Mouse (Mus musculus): Measurements from ENCODE around the gene Sephs1. TPM values are rescaled to one million over a fixed set of nuclear protein-coding genes. Genes with fewer than 3 reads are reported as not detected.
A peak's percentile ranks its signal among the peaks of the same experiment; 100 is the strongest.

The Sephs1 gene
- polyA plus RNA-seq, 1 experiment from 2014 or later, result 54.4 TPM

DNA sequence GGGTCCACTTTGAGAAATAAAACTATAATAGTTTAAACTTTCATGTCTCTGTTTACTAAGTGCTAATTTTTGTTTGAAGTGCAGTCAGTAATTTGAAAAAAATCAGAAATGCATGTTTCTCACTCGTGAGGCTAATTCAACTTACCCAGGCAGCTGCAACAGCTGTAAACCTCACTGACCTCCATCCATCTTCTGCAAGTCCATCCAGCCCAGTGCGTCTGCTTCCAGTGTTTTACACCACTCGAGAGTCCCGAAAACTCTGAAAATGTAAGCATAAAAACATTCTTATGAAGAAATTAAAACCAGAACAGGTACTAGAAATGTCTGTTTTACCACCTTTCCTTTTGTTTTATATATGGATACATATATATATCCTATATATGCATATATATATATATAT is 29.2 kb downstream of the Sephs1 start:
- Histone ChIP-seq H3K9me3 (no peaks in the 10 kb centered on the region), H3K9ac (no peak overlapping the region), H3K36me3 (replicated peaks) (peaks cover 22% of the 10 kb centered on the region), H3K27me3 (replicated peaks) (no peaks in the 10 kb centered on the region), H3K4me1 (no peaks in the 10 kb centered on the region), H3K4me3 (no peak overlapping the region), H3K4me2 (no peak overlapping the region), H3K27ac (no peak overlapping the region)
- 93% methylated on average over 4 of the region's 4 CpGs for WGBS
- no peak for ATAC-seq (replicated peaks)

DNA sequence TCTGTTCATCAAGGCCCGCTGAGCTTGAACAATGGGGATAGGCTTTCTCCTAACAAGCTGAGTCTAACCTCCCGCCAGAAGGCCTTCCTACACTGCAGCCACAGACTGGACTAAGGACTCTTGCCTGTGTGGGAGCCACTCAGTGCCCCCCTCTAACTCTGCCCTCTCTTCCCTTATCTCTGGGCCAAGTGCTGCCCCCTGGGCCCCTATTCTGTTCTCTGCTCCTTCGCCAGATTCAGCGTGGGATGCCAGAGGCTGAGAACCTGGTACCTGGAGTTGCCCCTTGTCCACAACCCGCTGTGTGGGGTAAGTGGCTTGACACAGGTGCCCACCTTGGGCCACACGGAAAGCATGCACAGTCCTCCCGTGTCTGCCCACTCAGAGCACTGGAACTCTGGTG is 32.6 kb downstream of the Sephs1 start:
- Histone ChIP-seq H3K9me3 (no peaks in the 10 kb centered on the region), H3K36me3 (replicated peaks) (no peaks in the 10 kb centered on the region), H3K4me3 (no peak overlapping the region), H3K4me1 (peaks cover 3% of the 10 kb centered on the region; the same call in 1 of the 2 replicates), H3K27ac (no peak overlapping the region), H3K27me3 (replicated peaks) (no peaks in the 10 kb centered on the region), H3K9ac (no peak overlapping the region), H3K4me2 (no peak overlapping the region)
- no peak for ATAC-seq (replicated peaks)
- WGBS, result 63% methylated on average over 7 of the region's 7 CpGs

DNA sequence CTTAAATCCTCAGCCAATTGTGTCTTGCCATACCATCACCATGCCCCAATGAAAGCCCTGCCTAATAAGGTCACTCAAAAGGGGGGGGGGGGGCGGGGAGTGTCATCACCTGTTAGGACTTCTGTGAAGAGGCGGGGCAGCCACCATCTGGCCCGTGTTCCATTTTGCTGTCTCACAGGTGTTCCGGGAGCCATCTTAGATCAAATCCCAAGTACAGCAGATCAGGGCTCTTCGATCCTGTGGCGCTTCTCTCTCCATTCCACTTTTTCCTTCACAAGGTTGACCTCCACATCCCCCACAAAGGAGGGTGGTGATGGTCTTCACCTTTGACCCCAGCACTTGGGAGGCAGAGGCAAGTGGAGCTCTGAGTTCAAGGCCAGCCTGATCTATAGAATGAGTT is 34.7 kb downstream of the Sephs1 start:
- no peaks in the 10 kb centered on the region for H3K27me3 ChIP-seq (replicated peaks)
- 79% methylated on average over 6 of the region's 6 CpGs for WGBS
- no peak overlapping the region for H3K27ac ChIP-seq
- no peak for ATAC-seq (replicated peaks)
- no peak overlapping the region for H3K4me3 ChIP-seq
- no peaks in the 10 kb centered on the region for H3K36me3 ChIP-seq (replicated peaks)
- no peak overlapping the region for H3K9ac ChIP-seq
- no peaks in the 10 kb centered on the region for H3K9me3 ChIP-seq
- H3K4me2 ChIP-seq, result no peak overlapping the region
- H3K4me1 ChIP-seq, result peaks cover 9% of the 10 kb centered on the region

DNA sequence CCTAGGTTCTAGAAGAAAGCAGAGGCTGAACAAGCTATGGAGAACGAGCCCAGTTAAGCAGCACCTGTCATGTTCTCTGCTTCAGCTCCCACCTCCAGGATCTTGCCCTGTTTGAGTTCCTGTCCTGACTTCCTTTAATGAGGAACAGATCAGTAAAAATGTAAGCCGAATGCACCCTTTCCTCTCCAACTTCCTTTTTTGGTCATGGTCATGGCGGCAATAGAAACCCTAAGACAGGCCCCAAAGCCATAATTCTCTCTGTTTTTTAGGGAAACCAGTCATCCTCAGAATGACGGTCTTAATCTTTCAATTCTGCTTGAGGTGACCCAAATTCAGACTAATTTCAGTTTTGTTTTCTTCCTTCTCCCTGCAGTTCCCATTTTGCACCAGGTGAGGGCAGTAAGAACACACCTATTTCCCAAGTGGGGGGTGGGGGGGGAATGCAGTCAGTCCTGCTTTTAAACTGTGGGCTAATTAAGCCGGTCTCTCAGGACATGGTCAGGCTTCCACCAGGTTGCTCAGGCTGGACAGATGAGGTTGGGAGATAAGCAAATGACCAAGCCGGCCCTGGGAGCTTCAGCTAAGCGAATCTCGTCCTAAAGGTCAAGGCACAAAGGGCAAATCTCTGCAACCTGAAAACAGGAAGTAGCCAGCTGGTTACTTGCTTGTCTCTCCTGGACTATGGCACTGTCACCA is 36.1 kb downstream of the Sephs1 start:
- H3K36me3 ChIP-seq (replicated peaks), result no peaks in the 10 kb centered on the region
- no peaks in the 10 kb centered on the region for H3K27me3 ChIP-seq (replicated peaks)
- no peak for ATAC-seq (replicated peaks)
- 21% methylated on average over 8 of the region's 8 CpGs for WGBS
- peaks cover 9% of the 10 kb centered on the region for H3K4me1 ChIP-seq
- peak overlapping the region; percentile 17; the same call in 1 of the 2 replicates for H3K4me2 ChIP-seq
- H3K9ac ChIP-seq, result no peak overlapping the region
- H3K27ac ChIP-seq, result no peak overlapping the region
- H3K9me3 ChIP-seq, result no peaks in the 10 kb centered on the region
- H3K4me3 ChIP-seq, result no peak overlapping the region

DNA sequence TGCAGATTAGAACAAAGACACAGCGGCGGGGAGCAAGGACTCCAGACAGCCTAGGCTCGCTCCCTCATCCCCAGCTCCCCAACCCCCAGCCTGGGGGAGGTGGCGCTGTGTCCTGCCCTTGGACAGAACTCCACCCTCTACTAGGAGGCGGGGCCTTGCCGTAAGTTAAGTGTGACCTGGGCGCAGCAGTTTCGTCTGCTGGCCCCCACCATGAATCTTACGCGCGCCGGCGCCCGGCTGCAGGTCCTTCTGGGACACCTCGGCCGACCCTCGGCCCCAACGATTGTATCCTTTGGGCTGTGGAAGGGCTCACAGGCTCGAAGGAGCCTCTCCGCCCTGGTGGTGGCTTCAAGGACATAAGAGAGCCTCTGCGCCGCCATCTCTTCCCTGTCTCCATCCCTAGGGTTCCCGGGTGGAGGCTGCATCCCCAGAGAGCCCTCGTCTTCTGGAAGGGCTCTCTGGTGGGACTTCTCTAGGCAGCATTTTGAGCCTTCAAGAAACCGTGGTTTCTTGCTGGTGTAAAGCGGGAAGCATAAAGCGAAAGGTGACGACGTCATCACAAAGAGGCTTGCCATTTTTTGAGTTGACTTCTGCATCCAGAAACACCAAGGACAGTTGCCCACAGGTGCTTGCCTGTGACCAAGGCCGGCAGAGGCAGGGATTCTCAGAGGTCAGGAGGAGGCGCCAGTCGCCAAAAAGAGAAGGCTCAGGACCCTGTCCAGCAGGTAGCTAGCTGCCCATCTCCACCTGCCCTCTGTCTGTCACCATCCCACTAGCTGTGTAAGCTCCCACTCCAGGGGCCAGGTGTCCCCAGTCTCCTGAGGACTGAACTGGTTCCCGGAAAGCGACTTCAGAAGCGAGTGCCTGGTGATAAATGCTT is 37.7 kb downstream of the Sephs1 start, which contains the start of gene Phyh:
TSS of gene Phyh (plus strand) at position 160 of the 880 bp plus-strand sequence.
- peak within 1 kb of the TSS; percentile 49 for H3K4me3 ChIP-seq
- H3K27ac ChIP-seq, result peak within 1 kb of the TSS; percentile 75
- ATAC-seq (replicated peaks), result peak; percentile 93
- no peaks in the 10 kb centered on the region for H3K9me3 ChIP-seq
- WGBS, result 10% methylated on average over 35 of the region's 35 CpGs
- H3K9ac ChIP-seq, result peak within 1 kb of the TSS; percentile 62
- no peaks in the 10 kb centered on the region for H3K36me3 ChIP-seq (replicated peaks)
- H3K4me2 ChIP-seq, result peak within 1 kb of the TSS; percentile 76
- H3K4me1 ChIP-seq, result peaks cover 9% of the 10 kb centered on the region
- no peaks in the 10 kb centered on the region for H3K27me3 ChIP-seq (replicated peaks)

DNA sequence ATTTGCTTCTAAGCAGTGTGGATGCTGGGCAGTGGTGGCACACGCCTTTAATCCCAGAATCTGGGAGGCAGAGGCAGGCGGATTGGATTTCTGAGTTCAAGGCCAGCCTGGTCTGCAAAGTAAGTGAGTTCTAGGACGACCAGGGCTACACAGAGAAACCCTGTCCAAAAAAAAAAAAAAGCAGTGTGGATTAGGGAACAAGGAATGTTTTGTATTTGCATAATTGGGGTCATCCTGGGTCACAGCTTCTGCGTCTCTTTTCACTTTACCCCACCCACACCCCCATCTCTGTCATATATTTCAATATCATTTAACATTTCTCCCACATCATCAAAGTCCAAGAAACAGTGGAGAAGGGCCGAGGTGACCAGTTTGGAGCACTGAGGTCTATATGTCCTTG is 39.7 kb downstream of the Sephs1 start:
- Histone ChIP-seq H3K36me3 (replicated peaks) (0 out of 2 replicates have a peak, but pooled peaks cover 3% of the 10 kb centered on the region), H3K9me3 (no peaks in the 10 kb centered on the region), H3K27me3 (replicated peaks) (no peaks in the 10 kb centered on the region), H3K4me1 (peaks cover 9% of the 10 kb centered on the region), H3K9ac (no peak overlapping the region), H3K27ac (no peak overlapping the region), H3K4me2 (no peak overlapping the region), H3K4me3 (no peak overlapping the region)
- 70% methylated on average over 5 of the region's 5 CpGs for WGBS
- ATAC-seq (replicated peaks), result no peak

DNA sequence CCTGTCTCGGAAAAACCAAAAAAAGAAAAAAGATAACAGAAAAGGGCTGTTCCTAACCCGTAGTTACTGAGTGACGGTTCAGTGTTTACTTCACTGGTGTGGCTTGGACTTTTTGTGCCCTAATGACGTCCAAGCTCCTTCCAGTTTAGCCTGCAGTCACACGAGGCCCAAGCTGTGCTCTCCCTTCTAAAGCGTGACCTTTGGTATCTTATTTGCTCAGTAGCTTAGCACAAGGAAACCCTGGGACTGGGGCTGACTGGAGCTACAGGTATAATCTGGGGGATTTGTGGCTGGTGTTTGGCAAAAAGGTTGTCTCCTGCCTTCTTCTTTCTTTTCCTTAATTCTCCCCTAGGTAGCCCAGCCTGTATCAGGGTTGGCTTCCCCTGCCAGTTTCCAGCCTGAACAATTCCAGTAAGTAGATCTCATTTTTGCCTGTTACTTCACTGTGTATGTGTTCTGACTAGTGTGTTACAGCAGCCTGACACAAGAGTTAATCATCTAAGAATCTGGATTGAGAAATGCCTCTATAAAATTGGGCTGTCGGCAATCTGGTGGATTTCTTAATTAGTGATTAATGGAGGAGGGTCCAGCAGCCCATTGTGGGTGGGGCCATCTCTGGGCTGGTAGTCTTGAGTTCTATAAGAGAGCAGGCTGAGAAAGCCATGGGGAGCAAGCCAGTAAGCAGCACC is 41.3 kb downstream of the Sephs1 start:
- no peaks in the 10 kb centered on the region for H3K27me3 ChIP-seq (replicated peaks)
- peaks cover 8% of the 10 kb centered on the region for H3K4me1 ChIP-seq
- H3K36me3 ChIP-seq (replicated peaks), result 0 out of 2 replicates have a peak, but pooled peaks cover 3% of the 10 kb centered on the region
- no peak overlapping the region for H3K4me2 ChIP-seq
- no peaks in the 10 kb centered on the region for H3K9me3 ChIP-seq
- no peak overlapping the region for H3K9ac ChIP-seq
- WGBS, result 70% methylated on average over 7 of the region's 7 CpGs
- no peak overlapping the region for H3K4me3 ChIP-seq
- no peak for ATAC-seq (replicated peaks)
- no peak overlapping the region for H3K27ac ChIP-seq

DNA sequence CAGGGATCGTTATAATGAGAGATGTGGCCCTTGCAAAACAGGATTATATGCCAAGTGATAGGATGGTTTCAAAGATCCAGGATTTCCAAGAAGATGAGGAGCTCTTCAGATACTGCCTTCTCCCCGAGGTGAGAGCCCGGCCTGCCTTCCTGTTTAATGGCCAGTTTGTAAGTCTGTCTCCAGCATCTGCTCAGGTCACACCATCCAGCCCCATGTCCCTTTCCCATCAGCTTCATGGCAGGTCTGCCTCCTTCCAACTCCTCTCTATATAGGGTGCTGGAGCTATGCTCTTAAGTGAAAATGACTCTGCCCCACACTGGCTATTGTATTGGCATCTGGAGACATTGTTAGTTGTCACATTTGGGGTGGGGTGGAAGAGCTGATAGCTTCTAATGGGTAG is 46.0 kb downstream of the Sephs1 start:
- Histone ChIP-seq H3K4me1 (no peaks in the 10 kb centered on the region), H3K9me3 (no peaks in the 10 kb centered on the region), H3K4me2 (no peak overlapping the region), H3K27me3 (replicated peaks) (no peaks in the 10 kb centered on the region), H3K9ac (no peak overlapping the region), H3K27ac (no peak overlapping the region), H3K4me3 (no peak overlapping the region), H3K36me3 (replicated peaks) (0 out of 2 replicates have a peak, but pooled peaks cover 8% of the 10 kb centered on the region)
- WGBS, result 85% methylated on average over 3 of the region's 3 CpGs
- ATAC-seq (replicated peaks), result no peak

DNA sequence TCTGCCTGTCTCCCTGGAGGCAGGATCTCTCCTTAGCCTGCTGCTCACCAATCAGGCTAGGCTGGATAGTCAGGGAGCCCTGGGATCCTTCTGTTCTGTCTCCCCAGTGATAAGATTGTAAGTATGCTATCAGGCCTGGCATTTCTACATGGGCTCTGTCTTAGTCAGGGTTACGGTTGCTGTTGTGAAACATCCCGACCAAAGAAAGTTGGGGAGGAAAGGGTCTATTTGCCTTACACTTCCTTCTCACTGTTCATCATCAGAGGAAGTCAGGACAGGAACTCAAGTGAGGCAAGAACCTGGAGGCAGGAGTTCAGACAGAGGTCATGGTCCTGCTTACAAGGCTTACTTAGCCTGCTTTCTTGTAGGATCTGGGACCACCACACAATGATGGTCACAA is 47.9 kb downstream of the Sephs1 start:
- 91% methylated on average over 2 of the region's 2 CpGs for WGBS
- H3K4me3 ChIP-seq, result no peak overlapping the region
- no peaks in the 10 kb centered on the region for H3K4me1 ChIP-seq
- no peaks in the 10 kb centered on the region for H3K9me3 ChIP-seq
- H3K27me3 ChIP-seq (replicated peaks), result no peaks in the 10 kb centered on the region
- ATAC-seq (replicated peaks), result no peak
- H3K4me2 ChIP-seq, result no peak overlapping the region
- H3K36me3 ChIP-seq (replicated peaks), result 0 out of 2 replicates have a peak, but pooled peaks cover 8% of the 10 kb centered on the region
- no peak overlapping the region for H3K9ac ChIP-seq
- H3K27ac ChIP-seq, result no peak overlapping the region

DNA sequence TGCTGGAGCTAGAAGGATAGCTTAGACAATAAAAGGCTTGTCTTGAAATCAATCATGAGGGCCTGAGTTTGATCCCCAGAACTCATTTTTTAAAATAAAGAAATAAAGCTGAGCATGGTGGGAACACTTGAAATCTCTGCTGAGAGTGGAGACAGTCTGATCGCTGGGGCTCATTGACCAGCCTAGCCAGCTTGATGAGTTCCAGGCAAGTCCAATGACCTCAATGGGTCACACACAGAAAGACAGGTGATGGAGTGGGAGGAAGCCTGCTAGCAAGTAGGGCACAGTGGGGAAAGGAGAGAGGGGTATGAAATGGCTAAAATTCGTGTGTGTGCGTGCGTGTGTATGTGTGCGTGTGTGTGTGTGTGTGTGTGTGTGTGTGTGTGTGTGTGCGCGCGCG is 53.2 kb downstream of the Sephs1 start:
- no peaks in the 10 kb centered on the region for H3K27me3 ChIP-seq (replicated peaks)
- no peaks in the 10 kb centered on the region for H3K4me1 ChIP-seq
- no peaks in the 10 kb centered on the region for H3K9me3 ChIP-seq
- no peak overlapping the region for H3K27ac ChIP-seq
- ATAC-seq (replicated peaks), result no peak
- no peak overlapping the region for H3K9ac ChIP-seq
- H3K4me2 ChIP-seq, result no peak overlapping the region
- H3K4me3 ChIP-seq, result no peak overlapping the region
- WGBS, result 93% methylated on average over 9 of the region's 9 CpGs
- H3K36me3 ChIP-seq (replicated peaks), result peaks cover 17% of the 10 kb centered on the region

DNA sequence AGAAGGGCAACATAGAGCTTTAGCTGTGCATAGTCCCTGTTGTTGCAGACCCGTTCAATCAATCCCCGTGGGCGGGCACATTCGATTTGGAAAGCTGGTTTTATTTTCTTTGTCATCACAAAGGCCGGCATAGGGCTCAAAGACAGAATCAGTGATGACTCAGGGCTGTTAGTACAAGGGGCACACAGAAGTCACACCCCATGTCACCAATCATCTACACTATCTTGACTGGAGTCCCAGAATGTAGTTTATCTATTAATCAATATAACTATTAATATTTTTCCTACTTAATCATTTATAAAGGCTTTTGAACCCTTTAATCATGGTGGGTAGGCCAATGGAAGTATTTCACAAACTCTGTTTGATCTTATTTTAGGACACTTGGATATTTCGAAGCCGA is 56.6 kb downstream of the Sephs1 start:
- WGBS, result 95% methylated on average over 7 of the region's 7 CpGs
- Histone ChIP-seq H3K9ac (no peak overlapping the region), H3K27ac (no peak overlapping the region)

DNA sequence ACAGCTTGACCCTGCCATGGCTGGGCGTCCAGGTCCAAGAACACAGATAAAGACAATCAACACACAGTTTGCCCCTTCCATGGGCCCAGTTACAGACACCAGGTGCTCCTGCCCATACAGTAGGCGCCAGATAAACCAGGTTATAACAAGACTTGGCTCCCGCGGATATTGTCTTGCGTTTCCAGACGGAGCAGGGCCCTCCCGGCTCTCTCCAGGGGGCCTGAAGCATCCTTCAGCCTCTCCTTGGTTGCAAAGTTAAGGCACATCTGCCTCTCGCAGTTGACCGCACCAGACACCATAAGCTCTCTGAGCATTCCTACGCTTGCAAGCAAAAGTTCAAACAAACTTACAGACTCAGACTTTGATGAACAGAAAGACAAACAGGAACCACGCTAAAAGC is 59.5 kb downstream of the Sephs1 start:
- H3K4me1 ChIP-seq, result no peaks in the 10 kb centered on the region
- H3K27me3 ChIP-seq (replicated peaks), result no peaks in the 10 kb centered on the region
- H3K4me2 ChIP-seq, result no peak overlapping the region
- no peak overlapping the region for H3K9ac ChIP-seq
- peaks cover 3% of the 10 kb centered on the region; the same call in 1 of the 2 replicates for H3K9me3 ChIP-seq
- no peak overlapping the region for H3K27ac ChIP-seq
- no peak overlapping the region for H3K4me3 ChIP-seq
- ATAC-seq (replicated peaks), result no peak
- WGBS, result 93% methylated on average over 11 of the region's 11 CpGs
- peaks cover 12% of the 10 kb centered on the region for H3K36me3 ChIP-seq (replicated peaks)

More for the DNA sequence above, 56.6 kb downstream of the Sephs1 start:
- no peak for ATAC-seq (replicated peaks)
- Histone ChIP-seq H3K36me3 (replicated peaks) (peaks cover 12% of the 10 kb centered on the region), H3K4me2 (no peak overlapping the region), H3K4me3 (no peak overlapping the region), H3K27me3 (replicated peaks) (no peaks in the 10 kb centered on the region), H3K9me3 (no peaks in the 10 kb centered on the region), H3K4me1 (no peaks in the 10 kb centered on the region)

Measured in midbrain, embryonic 15.5 days (tissue).